Mouse (Mus musculus): ENCODE measurements around the gene Dnm1l.
"Not testable (repeated sequence)": the region's sequence is repeated elsewhere in the genome, so short reads cannot be mapped to it uniquely, and the experiment has no call there.

Gene Dnm1l

DNA sequence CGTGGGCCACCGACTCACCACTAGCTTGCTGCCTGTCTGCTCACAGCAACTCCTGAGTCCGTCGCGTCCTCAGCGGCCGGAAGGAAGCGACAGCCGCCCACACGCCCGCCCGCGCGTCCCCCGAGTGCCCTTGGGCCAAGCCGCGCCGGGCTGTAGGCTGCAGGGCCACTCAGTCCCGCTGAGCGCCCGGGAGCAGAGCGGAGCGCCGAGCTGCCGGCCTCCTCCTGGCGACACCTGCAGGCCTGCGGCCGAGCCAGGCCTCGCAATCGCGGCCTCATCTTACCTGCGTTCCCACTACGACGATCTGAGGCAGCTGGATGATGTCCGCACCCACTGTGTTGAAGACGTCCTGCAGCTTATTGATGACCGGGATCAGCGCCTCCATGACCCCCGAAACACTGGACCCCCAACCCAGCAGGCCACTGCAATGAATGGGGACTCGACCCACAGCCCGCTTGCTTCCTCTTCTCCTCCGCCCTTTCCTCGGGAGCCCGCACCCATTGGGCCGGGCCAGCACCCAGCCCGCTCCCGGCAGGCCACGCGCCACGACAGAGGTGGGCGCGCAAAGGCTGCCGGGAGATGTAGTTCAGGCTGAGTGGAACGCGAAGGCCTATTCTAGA lies at the start of gene Dnm1l:
Gene Dnm1l, minus strand, starts transcription at position 479 of the 620 bp plus-strand sequence.
- peak; percentile 93 for DNase-seq (ENCODE audit: low read depth)

DNA sequence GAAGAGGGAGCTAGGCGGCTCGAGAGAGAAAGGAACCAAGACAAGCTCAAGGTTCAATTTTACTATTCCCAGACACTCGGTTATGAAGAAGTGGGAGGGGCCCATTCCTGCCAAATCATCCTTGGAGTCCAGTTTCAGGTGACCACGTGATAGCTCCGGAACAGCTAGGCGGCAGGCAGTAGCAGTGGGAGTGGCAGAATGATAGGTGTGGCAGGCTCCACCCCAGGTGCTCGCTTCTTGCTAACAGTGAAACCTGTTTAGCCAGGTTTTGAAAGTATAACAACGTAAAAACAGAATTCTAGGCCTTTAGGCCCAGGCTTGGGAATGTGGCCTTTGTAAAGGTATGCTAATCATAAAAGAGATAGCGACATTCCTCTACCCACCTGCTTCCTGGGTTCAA lies 8.5 kb upstream of the Dnm1l start:
- DNase-seq (ENCODE audit: low read depth): not testable (repeated sequence)

DNA sequence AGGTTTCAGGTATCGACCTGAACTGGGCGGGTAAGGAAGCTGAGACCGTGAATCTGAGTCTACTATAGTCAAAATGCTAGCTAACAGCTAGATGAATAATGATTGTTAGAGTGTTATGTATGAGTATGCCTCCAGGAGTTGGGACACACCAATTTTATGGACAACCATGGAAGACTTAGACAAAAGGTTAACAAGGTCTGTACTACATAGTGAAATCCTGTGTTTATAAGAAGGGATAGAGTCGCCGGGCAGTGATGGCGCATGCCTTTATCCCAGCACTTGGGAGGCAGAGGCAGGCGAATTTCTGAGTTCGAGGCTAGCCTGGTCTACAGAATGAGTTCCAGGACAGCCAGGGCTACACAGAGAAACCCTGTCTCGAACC lies 333 bp upstream of the Dnm1l start:
- not testable (repeated sequence) for DNase-seq (ENCODE audit: low read depth)

DNA sequence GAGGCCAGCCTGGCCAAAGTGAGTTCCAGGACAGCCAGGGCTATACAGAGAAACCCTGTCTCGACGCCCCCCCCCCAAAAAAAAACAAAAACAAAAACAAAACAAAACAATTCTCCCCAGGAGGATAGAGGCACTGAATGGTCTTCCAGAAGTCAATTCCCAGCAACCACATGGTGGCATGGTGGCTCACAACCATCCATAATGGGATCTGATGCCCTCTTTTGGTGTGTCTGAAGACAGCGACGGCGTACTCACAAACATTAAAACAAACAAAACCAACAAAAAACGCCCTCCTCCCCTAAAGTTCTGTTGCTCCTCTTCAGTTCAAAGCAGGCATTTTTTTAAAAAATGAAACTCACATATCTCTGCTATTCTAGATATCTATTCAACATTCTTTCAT lies 851 bp downstream of the Dnm1l start:
- DNase-seq (ENCODE audit: low read depth): no peak

DNA sequence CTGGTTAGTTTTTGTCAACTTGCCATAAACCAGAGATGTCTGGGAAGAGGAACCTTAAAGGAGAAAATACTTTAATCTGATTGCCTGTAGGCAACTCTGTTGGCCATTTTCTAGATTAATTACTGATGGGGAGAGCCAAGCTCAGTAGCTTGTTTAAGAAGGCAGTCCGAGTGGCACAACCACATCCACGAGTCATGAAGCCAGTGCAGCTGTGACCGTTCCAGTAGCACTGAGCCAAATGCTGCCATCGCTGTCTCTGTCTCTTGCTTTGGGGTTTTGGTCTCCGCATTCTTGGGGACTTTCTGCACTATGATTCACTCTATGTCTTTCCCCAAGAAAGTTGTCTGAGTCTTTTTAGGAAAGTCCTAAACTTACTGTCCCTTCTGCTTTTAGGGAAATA lies 12.3 kb downstream of the Dnm1l start:
- DNase-seq (ENCODE audit: low read depth): no peak

DNA sequence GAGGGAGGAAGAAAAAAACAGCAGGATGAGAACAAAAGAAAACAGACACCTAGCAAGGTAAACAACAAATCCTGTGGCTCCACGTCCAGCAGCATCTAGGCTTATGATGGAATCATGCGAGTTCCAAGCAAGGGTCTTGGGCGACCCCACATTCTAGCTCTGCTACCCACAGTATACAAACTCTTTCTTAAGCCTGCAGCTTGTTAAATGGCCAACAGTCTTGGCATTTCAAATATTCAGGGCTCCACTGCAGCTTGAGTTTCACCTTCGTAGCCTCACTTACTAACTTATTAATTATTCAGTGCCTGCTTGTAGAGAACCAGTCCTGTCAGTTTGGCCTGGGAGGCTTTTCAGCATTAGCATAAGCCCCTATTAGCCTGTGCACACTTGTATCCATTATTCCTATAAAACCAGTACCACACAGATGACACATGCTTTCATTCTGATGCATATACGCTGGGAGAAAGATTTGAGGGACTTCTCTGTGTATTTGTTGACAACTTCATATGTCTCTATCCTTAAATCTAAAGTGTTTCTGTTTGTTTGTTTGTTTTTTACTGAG lies 32.9 kb downstream of the Dnm1l start:
- DNase-seq (ENCODE audit: low read depth): no peak

DNA sequence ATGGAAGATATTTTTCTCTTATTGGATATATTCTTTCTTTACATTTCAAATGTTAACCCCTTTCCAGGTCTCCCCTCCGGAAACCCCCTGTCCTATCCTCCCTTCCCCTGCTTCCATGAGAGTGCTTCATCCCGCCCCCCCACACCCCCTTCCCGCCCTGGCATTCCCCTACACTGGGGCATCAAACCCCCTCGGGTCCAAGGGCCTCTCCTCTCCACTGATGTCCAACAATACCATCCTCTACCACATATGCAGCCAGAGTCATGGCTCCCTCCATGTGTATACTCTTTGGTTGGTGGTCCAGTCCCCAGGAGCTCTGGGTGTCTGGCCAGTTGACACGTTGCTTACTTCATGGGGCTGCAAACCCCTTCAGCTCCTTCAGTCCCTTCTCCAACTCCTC lies 47.4 kb downstream of the Dnm1l start:
- no peak for DNase-seq (ENCODE audit: low read depth)

DNA sequence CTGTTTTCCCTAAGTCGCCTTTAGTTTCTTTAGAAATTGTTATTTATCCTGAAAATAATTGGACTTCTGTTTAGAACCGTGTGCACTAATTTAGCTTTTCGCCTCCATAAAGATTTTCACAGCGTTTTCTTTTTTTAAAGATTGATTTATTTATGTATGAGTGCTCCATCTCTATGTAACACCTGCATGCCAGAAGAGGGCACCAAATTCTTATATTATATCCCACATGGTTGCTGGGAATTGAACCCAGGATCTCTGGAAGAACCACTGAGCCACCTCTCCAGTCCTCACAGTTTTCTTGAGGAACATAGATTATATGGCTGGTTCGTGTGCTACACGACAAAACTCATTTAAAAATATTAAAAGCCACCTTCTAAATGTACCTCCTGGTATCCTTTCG lies 54.9 kb downstream of the Dnm1l start:
- DNase-seq (ENCODE audit: low read depth): peak; percentile 40

DNA sequence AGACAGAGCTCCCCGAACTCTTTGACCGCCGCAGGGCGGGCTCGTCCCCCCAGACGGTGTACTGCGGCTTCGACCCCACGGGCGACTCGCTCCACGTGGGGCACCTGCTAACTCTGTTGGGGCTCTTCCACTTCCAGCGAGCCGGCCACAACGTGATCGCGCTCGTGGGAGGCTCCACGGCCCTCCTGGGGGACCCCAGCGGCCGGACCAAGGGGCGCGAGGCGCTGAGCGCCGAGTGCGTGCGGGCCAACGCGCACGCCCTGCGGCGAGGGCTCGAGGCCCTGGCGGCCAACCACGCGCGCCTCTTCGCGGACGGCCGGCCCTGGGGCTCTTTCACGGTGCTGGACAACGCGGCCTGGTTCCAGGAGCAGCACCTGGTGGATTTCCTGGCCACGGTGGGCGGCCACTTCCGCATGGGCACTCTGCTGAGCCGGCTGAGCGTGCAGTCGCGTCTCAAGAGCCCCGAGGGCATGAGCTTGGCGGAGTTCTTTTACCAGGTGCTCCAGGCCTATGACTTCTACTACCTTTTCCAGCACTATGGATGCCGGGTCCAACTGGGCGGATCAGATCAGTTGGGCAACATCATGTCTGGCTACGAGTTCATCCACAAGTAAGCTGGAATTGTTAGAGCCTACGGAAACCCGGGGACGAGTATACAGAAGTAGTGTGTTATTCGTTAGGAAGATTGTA lies 55.5 kb downstream of the Dnm1l start:
- DNase-seq (ENCODE audit: low read depth): peak; percentile 61

DNA sequence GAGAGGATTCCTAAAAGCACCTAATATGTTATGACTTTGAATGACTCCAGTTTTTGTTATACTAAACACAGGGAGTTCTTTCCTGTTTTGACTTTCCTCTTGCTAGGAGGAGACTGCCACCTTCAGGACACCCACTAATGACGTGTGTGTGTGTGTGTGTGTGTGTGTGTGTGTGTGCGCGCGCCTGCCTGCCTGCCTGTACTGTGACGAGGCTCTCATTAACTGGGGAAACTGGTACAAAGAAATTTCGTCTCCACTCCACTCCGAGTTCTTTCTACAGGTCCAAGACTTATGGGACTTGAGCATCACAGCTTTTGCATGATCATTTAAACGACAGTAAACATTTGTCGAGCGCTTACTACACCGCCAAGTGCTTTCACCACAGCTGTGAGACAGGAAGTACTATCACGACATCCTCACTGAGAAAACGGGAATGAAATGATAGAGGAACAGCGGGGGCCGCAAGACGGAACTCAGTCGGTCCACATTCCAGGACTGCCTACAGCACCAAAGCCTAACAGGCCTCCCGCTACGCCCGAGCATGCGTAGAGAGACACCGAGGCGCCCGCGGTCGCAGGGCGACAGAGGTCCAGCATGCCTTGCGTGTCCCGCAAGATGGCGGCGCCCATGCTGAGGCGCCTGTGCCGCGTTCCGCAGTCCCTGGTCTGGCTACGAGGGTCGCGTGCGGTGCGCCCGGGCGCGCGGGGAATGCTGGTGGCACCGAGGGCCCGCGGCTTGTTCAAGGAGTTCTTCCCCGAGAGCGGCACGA lies 56.2 kb downstream of the Dnm1l start, which contains the start of gene Yars2:
Gene Yars2, plus strand, starts transcription at position 597 of the 769 bp plus-strand sequence.
- peak; percentile 93 for DNase-seq (ENCODE audit: low read depth)

DNA sequence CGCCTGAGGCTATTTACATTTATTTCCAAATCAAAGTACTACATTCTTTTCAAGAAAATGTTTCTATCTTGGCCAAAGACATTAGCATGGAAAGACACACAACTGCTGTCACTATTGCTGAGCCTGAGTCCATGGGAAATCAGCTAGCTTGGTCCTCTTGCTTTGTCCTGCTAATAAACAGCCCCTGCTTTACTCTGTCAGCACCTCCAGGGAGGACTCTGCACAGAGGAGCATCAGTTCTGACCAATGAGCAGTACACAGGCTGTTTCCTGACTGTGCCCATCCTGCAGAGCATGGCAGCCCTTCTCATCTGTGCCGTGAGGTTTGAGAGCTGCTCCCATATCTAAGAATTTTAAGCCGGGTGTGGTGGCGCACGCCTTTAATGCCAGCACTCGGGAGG lies 85.0 kb downstream of the Dnm1l start:
- DNase-seq (ENCODE audit: low read depth): no peak

DNA sequence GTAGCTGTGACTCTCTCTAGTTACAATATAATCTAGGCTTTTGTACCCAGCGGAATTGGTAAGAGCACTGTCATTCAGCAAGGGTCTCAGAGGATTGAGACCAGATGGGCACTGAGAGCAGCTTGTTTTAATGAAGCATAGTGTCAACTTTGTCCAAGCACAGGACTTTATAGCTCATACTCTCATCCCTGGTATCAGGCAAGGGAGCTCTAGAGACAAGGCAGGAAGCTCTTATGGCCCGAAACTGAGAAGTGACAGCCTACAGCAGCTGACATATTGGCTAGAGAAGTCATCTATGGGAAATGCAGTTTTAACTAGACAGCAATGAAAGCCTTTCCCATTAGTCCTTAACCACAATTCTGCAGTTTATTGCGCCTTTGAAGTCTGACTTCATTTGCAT lies 85.8 kb downstream of the Dnm1l start:
- DNase-seq (ENCODE audit: low read depth): no peak

DNA sequence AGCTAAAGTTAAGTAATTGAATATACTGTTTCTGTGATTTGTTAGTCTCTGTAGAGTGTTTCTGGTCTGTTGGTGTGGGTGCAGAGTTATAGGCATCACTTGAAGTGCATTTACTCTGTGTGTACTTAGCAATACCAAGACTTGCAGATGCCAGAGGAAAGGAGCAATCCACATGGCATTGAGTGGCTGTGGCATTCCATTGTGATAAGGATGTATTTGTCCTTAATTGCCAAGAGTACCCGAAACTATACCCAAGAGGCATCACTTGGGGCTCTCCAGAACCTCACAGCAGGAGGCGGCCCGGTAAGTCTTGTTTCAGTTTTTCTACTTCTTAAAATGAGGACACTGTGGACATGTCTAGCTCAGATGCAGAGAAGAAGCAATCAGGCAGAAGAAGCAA lies 96.3 kb downstream of the Dnm1l start:
- no peak for DNase-seq (ENCODE audit: low read depth)

Data from induced T-regulatory cell, adult 2 months (primary cell).